9 mouse cellular contexts compared by ENCODE assay signal in genomic region chr7:113210441-113210840, GRCm38 (mm10). TPM values are rescaled to one million over a fixed set of nuclear protein-coding genes. Genes with fewer than 3 reads are reported as not detected.
DNase-seq lines count a peak whose midpoint lies in the region; ATAC-seq lines count a peak whose summit lies in the region.
"Had no signal": no experiment of that assay in that cellular context is flagged by ENCODE, and none has a peak within 500 bp of the region (broad histone marks: within the 10 kb centered on the region; RNA-seq: fewer than 3 reads in every experiment).

No protein-coding gene starts in this region.

- H3K36me3 ChIP-seq in forebrain, embryonic 16.5 days (ENCODE audit: control insufficient read depth, insufficient read depth) = no peaks in the 10 kb centered on the region
- H3K36me3 ChIP-seq: embryonic facial prominence, embryonic 10.5 days had no signal

- H3K9me3 ChIP-seq in forebrain, embryonic 16.5 days (ENCODE audit: control insufficient read depth, low read length) = no peaks in the 10 kb centered on the region
- H3K9me3 ChIP-seq: embryonic facial prominence, embryonic 10.5 days had no signal

- peaks cover 16% of the 10 kb centered on the region for H3K27me3 ChIP-seq in forebrain, embryonic 16.5 days (replicated peaks; ENCODE audit: control insufficient read depth, insufficient read depth, low read length)

- intact Hi-C loops in heart, postnatal 10 days (cut with DNase I) = no loop called here
- intact Hi-C loops in gastrocnemius, postnatal 36 days (cut with DNase I) = no loop called here

- H3K27ac ChIP-seq in forebrain, embryonic 16.5 days (ENCODE audit: low read length) = no peak overlapping the region
- H3K27ac ChIP-seq: embryonic facial prominence, embryonic 10.5 days had no signal

- H3K4me3 ChIP-seq in forebrain, embryonic 16.5 days (replicated peaks; ENCODE audit: low read length) = no peak overlapping the region
- H3K4me3 ChIP-seq: embryonic facial prominence, embryonic 10.5 days had no signal

- peaks cover 27% of the 10 kb centered on the region for H3K4me1 ChIP-seq in forebrain, embryonic 16.5 days (replicated peaks; ENCODE audit: control insufficient read depth, insufficient read depth, low read length)

- ATAC-seq in forebrain, embryonic 16.5 days = no peak

- DNase-seq in heart, adult 18-20 months = peak; percentile 56 to 57
- DNase-seq in heart, postnatal 10 days = no peak
- peak; percentile 18 for DNase-seq in right cerebral cortex, postnatal 14 days
- DNase-seq in right cerebral cortex, adult 18-20 months = no peak
- DNase-seq in gastrocnemius, postnatal 36 days = peak; percentile 20 to 25
- peak; percentile 58 for DNase-seq in thymus, postnatal 4 days
- DNase-seq in ovary, postnatal 36 days (ENCODE audit: low spot score) = no peak

- 38% methylated on average over 4 of the region's 4 CpGs for WGBS in forebrain, embryonic 16.5 days

- no peak overlapping the region for H3K9ac ChIP-seq in forebrain, embryonic 16.5 days (replicated peaks; ENCODE audit: low read depth, low read length)

- no peak overlapping the region for H3K4me2 ChIP-seq in forebrain, embryonic 16.5 days (ENCODE audit: low read length)

RNA-seq across cellular contexts. Expression of gene Arntl, which starts 3.2 kb away (rescaled TPM):
- 10 to 100 TPM; 18.5 to 22.6 TPM for total RNA-seq in heart, adult 18-20 months (2021)
- total RNA-seq in heart, postnatal 10 days (2021) = 10 to 100 TPM; 11.1 to 12.2 TPM
- 10 to 100 TPM; 10.6 to 12.1 TPM for total RNA-seq in gastrocnemius, postnatal 36 days (2021)
- 15.6 and 18.4 TPM in 2 replicates for polyA plus RNA-seq in forebrain, embryonic 16.5 days (2015; fragmentation: Nextera tagmentation; extraction: Ambion mirVana)

Comparison
In these comparisons a context has a peak if more than half of its experiments do, and no peak if none do; other contexts are left out.
1. DNase-seq: peak in heart, adult 18-20 months (2 of 2), right cerebral cortex, postnatal 14 days (single experiment), gastrocnemius, postnatal 36 days (2 of 2) and thymus, postnatal 4 days (single experiment); none in heart, postnatal 10 days (0 of 2), right cerebral cortex, adult 18-20 months (single experiment) and ovary, postnatal 36 days (single experiment).